Mouse (Mus musculus): ENCODE results near the gene Klhl6.
"Not testable (repeated sequence)": the region's sequence is repeated elsewhere in the genome, so short reads cannot be mapped to it uniquely, and the experiment has no call there.

Gene Klhl6

DNA sequence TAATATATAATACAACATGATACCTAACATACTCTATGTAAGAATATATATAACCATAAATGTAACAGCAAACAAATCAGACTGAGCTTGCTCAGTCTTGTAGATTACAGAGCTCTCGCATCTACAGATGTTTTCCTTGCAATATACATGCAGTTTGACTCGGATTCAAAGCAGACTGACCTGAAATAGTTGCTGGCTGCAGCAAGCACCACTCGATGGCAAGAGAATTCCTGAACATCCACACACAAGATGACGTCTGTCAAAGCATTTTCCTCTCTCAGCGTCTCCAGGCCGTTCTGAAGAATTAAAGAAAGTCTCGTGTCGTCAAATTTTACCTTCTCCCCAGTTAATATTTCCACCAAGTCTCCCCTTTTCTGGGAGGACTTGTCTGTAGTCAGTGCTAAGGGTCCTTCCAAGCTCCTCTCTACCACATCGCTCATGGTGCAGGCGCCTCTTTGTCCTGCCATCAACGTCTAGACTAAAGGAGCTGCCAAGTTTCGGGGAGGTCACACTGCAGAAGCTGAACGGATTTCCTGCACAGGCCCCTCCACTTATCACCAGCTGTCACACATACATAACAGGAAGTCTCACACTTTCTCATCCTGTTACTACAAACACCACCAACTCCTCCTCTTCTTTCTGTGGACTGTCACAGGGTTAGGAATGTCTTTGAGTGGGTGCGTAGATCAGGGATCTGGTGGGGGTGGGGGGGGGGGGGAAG lies at the start of gene Klhl6:
TSS of gene Klhl6 (minus strand) at position 501 of the 721 bp plus-strand sequence.
- no peak for DNase-seq (ENCODE audit: low spot score)

- not testable (repeated sequence) for DNase-seq (ENCODE audit: low spot score)
Observed at GRCm38 (mm10) chr16:20027241-20027640, 44.4 kb upstream of the Klhl6 start.

DNA sequence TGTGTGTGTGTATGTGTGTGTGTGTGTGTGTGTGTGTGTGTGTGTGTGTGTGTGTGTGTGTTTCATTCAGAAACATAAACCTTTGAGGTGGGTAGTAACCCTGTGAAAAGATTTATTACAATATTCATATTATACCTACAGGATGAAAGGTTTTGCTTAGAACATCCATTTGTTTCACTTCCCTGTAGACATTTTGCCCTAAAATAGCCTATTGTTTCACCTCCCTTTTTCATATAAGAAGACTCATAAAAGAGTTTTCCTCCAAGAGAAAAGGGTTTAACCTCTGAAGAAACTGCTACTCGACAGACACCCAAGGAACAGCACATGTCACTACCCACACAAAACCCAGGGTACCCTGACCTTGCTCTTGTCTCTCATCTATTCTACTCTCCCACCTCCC lies 40.0 kb upstream of the Klhl6 start:
- no peak for DNase-seq (ENCODE audit: low spot score)

DNA sequence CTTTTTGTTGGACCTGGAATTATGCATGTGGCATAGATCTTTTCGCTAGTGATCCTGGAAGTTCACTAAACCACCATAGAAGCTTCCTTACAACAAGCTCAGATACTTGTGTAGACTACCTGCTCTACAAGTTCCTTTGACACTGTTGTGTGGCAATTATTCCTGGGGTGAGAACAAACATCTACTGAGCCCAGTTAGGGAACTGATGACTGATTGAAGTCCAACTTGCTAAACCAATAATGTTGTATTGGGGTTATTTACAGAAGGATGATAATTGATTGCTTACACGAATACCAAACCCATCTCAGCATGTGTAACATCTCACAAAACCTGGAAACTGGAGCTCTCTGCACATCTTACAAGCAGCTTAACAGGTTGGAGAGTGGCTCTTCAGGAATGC lies 39.0 kb upstream of the Klhl6 start:
- DNase-seq (ENCODE audit: low spot score) = no peak

DNA sequence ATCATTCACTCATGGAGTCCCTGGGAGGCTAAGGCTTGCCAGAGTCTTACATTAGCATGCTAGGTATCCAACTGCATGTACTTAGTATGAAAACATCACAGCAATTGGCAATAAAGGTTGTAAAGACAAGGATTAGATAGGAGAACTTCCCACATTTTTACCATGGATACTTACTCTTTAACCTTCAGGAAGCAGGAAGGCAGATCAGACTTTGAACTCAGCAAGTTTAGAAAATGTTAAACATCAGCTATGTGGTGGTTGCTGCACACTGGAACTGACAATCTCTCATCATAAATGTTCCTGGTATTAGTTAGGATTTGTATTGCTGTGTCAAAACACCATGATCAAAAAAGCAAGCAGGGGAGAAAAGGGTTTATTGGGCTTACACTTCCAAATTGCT lies 29.8 kb upstream of the Klhl6 start:
- no peak for DNase-seq (ENCODE audit: low spot score)

DNA sequence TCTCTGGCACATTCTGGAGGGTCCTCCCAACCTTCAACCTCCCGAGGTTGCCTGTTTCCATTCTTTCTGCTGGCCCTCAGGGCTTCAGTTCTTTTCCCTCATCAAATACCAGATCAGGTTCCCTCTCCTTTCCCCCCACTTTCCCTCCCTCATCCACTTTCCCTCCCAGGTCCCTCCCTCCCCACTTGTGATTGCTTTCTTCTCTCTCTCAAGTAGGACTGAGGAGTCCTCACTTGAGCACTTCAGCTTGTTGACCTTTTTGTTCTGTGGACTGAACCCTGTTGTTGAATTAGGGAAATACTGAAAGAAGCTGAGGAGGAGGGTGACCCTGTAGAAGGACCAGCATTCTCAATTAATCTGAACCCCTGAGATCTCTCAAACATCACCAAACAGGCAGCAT lies 23.2 kb upstream of the Klhl6 start:
- no peak for DNase-seq (ENCODE audit: low spot score)

DNA sequence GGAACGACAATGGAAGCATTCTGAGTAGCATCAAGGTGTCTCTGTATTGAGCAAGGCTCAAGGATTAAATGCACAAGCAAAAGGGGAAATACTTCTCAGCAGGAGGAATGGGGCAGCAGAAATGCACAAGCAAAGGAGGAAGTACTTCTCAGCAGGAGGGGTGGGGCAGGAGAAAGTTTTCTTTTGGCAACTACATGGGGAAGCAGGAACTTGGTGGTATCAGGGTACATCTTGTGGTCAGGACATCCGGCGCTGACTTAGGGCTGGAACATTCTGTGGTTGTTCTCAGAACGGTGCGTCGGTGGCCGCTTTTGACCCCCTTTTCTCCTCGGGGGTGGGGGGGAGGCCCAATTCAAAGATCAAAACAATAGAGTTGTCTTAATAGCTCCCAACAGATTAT lies 17.4 kb upstream of the Klhl6 start:
- not testable (repeated sequence) for DNase-seq (ENCODE audit: low spot score)

DNA sequence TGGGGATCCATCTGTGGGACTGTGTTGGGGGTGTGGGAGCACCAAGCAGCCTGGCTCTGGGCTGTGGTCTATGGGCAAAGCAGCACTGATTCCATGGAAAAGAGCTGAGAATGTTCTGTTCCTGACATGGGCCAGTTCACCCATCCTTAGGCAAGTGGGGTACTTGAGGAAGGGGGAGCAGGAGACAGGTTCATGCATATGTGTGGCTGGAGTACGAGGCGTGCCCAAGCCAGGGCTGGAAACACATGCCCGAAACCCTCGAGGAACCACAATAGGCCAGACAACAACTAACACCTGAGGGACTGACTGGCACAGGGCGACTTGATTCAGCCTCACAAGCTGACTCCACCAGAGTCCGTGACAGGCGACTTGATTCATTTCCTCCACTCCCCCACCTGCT lies 14.8 kb upstream of the Klhl6 start:
- DNase-seq (ENCODE audit: low spot score) = no peak

GRCm38 (mm10) chr16:19996913-19997312 lies 14.1 kb upstream of the Klhl6 start:
- not testable (repeated sequence) for DNase-seq (ENCODE audit: low spot score)

- no peak for DNase-seq (ENCODE audit: low spot score)
Observed at GRCm38 (mm10) chr16:19995818-19996217, 13.0 kb upstream of the Klhl6 start.

GRCm38 (mm10) chr16:19993278-19993677 lies 10.4 kb upstream of the Klhl6 start:
- no peak for DNase-seq (ENCODE audit: low spot score)

DNA sequence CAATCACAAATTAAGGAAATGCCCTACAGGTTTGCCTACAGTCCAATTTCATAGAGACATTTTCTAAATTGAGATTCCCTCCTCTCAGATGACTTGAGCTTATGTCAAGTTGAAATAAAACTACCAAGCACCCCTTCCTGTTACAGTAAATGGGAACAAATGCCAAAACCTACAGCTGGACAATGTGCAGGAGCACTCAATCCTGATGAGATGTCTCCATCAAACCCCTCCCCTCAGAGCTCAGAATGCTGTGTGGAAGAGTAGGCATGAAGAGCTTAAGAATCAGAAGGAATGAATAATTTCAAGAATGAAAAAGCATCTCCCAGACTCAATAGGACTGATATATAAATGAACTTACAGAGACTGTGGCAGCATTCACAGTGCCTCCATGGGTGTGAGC lies 7.7 kb upstream of the Klhl6 start:
- DNase-seq (ENCODE audit: low spot score) = no peak

GRCm38 (mm10) chr16:19987589-19987988 lies 4.8 kb upstream of the Klhl6 start:
- DNase-seq (ENCODE audit: low spot score) = no peak

GRCm38 (mm10) chr16:19984884-19985643 lies 2.2 kb upstream of the Klhl6 start:
- no peak for DNase-seq (ENCODE audit: low spot score)

DNA sequence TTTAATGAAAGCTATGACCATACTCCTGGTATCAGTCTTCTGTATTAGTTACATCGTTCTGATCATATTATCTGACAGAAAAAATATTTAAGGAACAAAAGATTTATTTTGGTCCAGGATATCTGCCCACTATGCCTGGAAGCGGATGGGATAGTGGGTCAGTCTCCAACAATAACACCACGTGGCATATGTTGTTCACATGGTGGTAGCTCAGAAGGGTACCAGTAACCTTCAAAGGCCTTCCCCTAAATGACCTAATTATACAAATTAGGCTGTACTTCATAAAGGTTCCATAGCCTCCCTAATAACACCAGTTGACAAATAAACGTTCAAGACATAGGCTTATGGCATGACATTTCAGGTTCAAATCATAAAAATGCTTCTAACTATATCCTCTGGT lies 722 bp upstream of the Klhl6 start:
- DNase-seq (ENCODE audit: low spot score) = no peak

DNA sequence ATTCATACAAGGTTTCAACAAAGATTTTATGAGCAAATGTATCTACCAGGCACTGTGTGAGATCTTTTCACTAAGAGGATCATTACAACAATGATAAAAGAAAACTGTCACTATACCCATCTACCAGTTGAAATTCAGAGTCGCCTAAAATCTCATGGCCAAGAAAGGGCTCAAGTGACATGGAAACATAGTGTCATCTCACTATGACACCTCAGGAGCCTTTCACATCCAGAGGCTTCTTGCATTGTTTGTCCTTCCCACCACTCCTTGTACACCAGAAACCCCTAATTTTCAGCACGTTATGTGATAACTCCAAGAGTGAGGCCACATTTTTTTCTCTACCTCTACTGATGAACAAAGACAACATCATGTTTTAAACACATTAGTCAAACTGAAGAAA lies 1.2 kb downstream of the Klhl6 start:
- DNase-seq (ENCODE audit: low spot score) = no peak

DNA sequence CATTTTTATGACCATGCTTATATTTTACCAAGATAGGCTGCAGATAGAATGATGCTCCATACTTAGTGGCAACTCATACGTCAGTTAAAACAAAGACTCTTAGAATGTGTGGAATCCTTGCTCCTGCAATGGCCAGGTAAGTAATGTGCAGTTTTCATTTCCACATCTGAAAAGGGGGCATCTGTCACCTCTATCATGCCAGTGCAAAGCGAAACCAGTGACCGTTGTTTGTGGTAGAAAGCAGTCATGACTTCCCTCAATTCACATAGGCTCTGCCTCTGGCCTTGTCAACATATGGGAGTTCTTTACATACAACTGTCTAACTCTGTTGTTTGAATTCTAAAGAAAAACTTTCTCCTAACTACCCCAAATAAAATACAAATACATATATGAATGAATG lies 1.8 kb downstream of the Klhl6 start:
- DNase-seq (ENCODE audit: low spot score) = no peak

- DNase-seq (ENCODE audit: low spot score) = no peak
Observed at GRCm38 (mm10) chr16:19979755-19980154, 3.1 kb downstream of the Klhl6 start.

- DNase-seq (ENCODE audit: low spot score) = no peak
Observed at GRCm38 (mm10) chr16:19977282-19977681, 5.6 kb downstream of the Klhl6 start.

DNA sequence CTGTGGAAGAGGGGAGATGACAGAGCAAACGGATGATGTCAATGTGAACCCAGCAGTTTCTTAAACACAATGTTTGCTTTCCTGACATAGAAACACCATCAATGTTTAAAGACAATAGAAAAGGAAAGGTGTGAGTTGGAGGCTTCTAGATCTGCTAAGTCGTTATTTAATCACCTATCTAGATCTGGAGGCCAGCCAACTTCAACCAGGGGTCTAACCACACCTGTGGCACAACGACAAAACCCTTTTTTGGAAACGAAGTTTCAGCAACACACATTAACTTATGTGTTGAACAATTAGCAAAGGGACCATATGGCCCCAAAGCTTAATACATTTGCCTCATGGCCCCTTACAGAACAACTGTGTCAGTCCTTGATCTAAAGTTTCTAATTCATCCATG lies 6.0 kb downstream of the Klhl6 start:
- no peak for DNase-seq (ENCODE audit: low spot score)

DNA sequence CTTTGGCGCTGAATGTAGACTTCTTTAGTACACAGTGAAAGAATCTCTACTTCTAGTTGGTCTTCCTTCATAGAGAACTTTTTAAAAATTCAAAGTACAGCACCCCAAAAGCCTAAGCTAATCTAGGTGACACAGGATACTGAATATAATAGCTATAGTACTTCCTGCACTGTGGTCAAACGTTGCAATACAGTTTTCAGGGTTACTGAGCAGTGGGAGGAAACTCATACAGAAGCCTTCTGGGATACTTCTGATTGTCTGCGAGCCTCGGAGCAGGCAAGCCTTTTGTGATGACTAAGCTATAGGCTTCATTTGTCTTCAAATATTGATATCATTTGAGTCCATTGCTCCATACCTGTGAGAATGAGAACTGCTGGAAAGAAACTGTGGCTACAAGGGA lies 7.4 kb downstream of the Klhl6 start:
- no peak for DNase-seq (ENCODE audit: low spot score)

GRCm38 (mm10) chr16:19973480-19973879 lies 9.4 kb downstream of the Klhl6 start:
- DNase-seq (ENCODE audit: low spot score) = no peak

GRCm38 (mm10) chr16:19972736-19973350 lies 10.0 kb downstream of the Klhl6 start:
- no peak for DNase-seq (ENCODE audit: low spot score)
